Mouse (Mus musculus): Measurements from ENCODE around the gene Insm1. TPM values are rescaled to one million over a fixed set of nuclear protein-coding genes. Genes with fewer than 3 reads are reported as not detected.
A peak's percentile ranks its signal among the peaks of the same experiment; 100 is the strongest.

Gene Insm1
- polyA plus RNA-seq, 1 experiment: 0.90 TPM

- Histone ChIP-seq H3K27me3 (ENCODE audit: control insufficient read depth, insufficient read depth, low read length, poor library complexity, severe bottlenecking) (no peaks in the 10 kb centered on the region), H3K9ac (ENCODE audit: low read depth, poor library complexity, severe bottlenecking) (no peak overlapping the region), H3K4me3 (ENCODE audit: low read depth, low read length) (no peak overlapping the region), H3K4me1 (ENCODE audit: control insufficient read depth, insufficient read depth, low read length) (no peaks in the 10 kb centered on the region), H3K27ac (ENCODE audit: insufficient read depth, low read length) (no peak overlapping the region), H3K9me3 (replicated peaks; ENCODE audit: control insufficient read depth, insufficient read depth, low read length, poor library complexity, severe bottlenecking) (no peaks in the 10 kb centered on the region), H3K36me3 (ENCODE audit: control insufficient read depth, insufficient read depth, low read length, poor library complexity, severe bottlenecking) (no peaks in the 10 kb centered on the region)
- no peak for TF ChIP-seq EP300 (IDR thresholded peaks at IDR 0.05; ENCODE audit: insufficient read depth, low read depth, low read length)
- no peak for TF ChIP-seq POLR2A (IDR thresholded peaks at IDR 0.05; ENCODE audit: insufficient read depth, low read length)
- TF ChIP-seq CTCF (IDR thresholded peaks at IDR 0.05; ENCODE audit: low read depth, low read length): no peak
Measured at GRCm38 (mm10) chr2:146196126-146196525, 25.6 kb upstream of the Insm1 start.

- Histone ChIP-seq H3K4me1 (ENCODE audit: control insufficient read depth, insufficient read depth, low read length) (no peaks in the 10 kb centered on the region), H3K27ac (ENCODE audit: insufficient read depth, low read length) (no peak overlapping the region), H3K9me3 (replicated peaks; ENCODE audit: control insufficient read depth, insufficient read depth, low read length, poor library complexity, severe bottlenecking) (no peaks in the 10 kb centered on the region), H3K36me3 (ENCODE audit: control insufficient read depth, insufficient read depth, low read length, poor library complexity, severe bottlenecking) (no peaks in the 10 kb centered on the region), H3K27me3 (ENCODE audit: control insufficient read depth, insufficient read depth, low read length, poor library complexity, severe bottlenecking) (no peaks in the 10 kb centered on the region), H3K4me3 (ENCODE audit: low read depth, low read length) (no peak overlapping the region), H3K9ac (ENCODE audit: low read depth, poor library complexity, severe bottlenecking) (no peak overlapping the region)
- no peak for TF ChIP-seq POLR2A (IDR thresholded peaks at IDR 0.05; ENCODE audit: insufficient read depth, low read length)
- no peak for TF ChIP-seq EP300 (IDR thresholded peaks at IDR 0.05; ENCODE audit: insufficient read depth, low read depth, low read length)
- TF ChIP-seq CTCF (IDR thresholded peaks at IDR 0.05; ENCODE audit: low read depth, low read length): no peak
Measured at GRCm38 (mm10) chr2:146197947-146198346, 23.8 kb upstream of the Insm1 start.

- no peak for TF ChIP-seq CTCF (IDR thresholded peaks at IDR 0.05; ENCODE audit: low read depth, low read length)
- no peak for TF ChIP-seq POLR2A (IDR thresholded peaks at IDR 0.05; ENCODE audit: insufficient read depth, low read length)
- no peak for TF ChIP-seq EP300 (IDR thresholded peaks at IDR 0.05; ENCODE audit: insufficient read depth, low read depth, low read length)
- no peaks in the 10 kb centered on the region for H3K36me3 ChIP-seq (ENCODE audit: control insufficient read depth, insufficient read depth, low read length, poor library complexity, severe bottlenecking)
- H3K9ac ChIP-seq (ENCODE audit: low read depth, poor library complexity, severe bottlenecking): no peak overlapping the region
- no peak overlapping the region for H3K4me3 ChIP-seq (ENCODE audit: low read depth, low read length)
- H3K9me3 ChIP-seq (replicated peaks; ENCODE audit: control insufficient read depth, insufficient read depth, low read length, poor library complexity, severe bottlenecking): no peaks in the 10 kb centered on the region
- no peak overlapping the region for H3K27ac ChIP-seq (ENCODE audit: insufficient read depth, low read length)
- H3K27me3 ChIP-seq (ENCODE audit: control insufficient read depth, insufficient read depth, low read length, poor library complexity, severe bottlenecking): no peaks in the 10 kb centered on the region
- H3K4me1 ChIP-seq (ENCODE audit: control insufficient read depth, insufficient read depth, low read length): no peaks in the 10 kb centered on the region
Measured at GRCm38 (mm10) chr2:146210968-146211367, 10.8 kb upstream of the Insm1 start.

- H3K36me3 ChIP-seq (ENCODE audit: control insufficient read depth, insufficient read depth, low read length, poor library complexity, severe bottlenecking): no peaks in the 10 kb centered on the region
- TF ChIP-seq POLR2A (IDR thresholded peaks at IDR 0.05; ENCODE audit: insufficient read depth, low read length) (no peak), CTCF (IDR thresholded peaks at IDR 0.05; ENCODE audit: low read depth, low read length) (peak; percentile 68)
- H3K27me3 ChIP-seq (ENCODE audit: control insufficient read depth, insufficient read depth, low read length, poor library complexity, severe bottlenecking): peaks cover 5% of the 10 kb centered on the region
- no peaks in the 10 kb centered on the region for H3K4me1 ChIP-seq (ENCODE audit: control insufficient read depth, insufficient read depth, low read length)
- H3K9me3 ChIP-seq (replicated peaks; ENCODE audit: control insufficient read depth, insufficient read depth, low read length, poor library complexity, severe bottlenecking): no peaks in the 10 kb centered on the region
- H3K27ac ChIP-seq (ENCODE audit: insufficient read depth, low read length): no peak overlapping the region
- no peak overlapping the region for H3K4me3 ChIP-seq (ENCODE audit: low read depth, low read length)
- H3K9ac ChIP-seq (ENCODE audit: low read depth, poor library complexity, severe bottlenecking): no peak overlapping the region
Measured at GRCm38 (mm10) chr2:146214715-146215114, 7.0 kb upstream of the Insm1 start.

- H3K4me1 ChIP-seq (ENCODE audit: control insufficient read depth, insufficient read depth, low read length): no peaks in the 10 kb centered on the region
- H3K4me3 ChIP-seq (ENCODE audit: low read depth, low read length): no peak overlapping the region
- H3K36me3 ChIP-seq (ENCODE audit: control insufficient read depth, insufficient read depth, low read length, poor library complexity, severe bottlenecking): no peaks in the 10 kb centered on the region
- peaks cover 6% of the 10 kb centered on the region for H3K27me3 ChIP-seq (ENCODE audit: control insufficient read depth, insufficient read depth, low read length, poor library complexity, severe bottlenecking)
- no peak overlapping the region for H3K27ac ChIP-seq (ENCODE audit: insufficient read depth, low read length)
- TF ChIP-seq POLR2A (IDR thresholded peaks at IDR 0.05; ENCODE audit: insufficient read depth, low read length): no peak
- TF ChIP-seq CTCF (IDR thresholded peaks at IDR 0.05; ENCODE audit: low read depth, low read length): no peak
- TF ChIP-seq EP300 (IDR thresholded peaks at IDR 0.05; ENCODE audit: insufficient read depth, low read depth, low read length): no peak
- H3K9me3 ChIP-seq (replicated peaks; ENCODE audit: control insufficient read depth, insufficient read depth, low read length, poor library complexity, severe bottlenecking): no peaks in the 10 kb centered on the region
- H3K9ac ChIP-seq (ENCODE audit: low read depth, poor library complexity, severe bottlenecking): no peak overlapping the region
Measured at GRCm38 (mm10) chr2:146216111-146217064, 5.3 kb upstream of the Insm1 start.

Data from ES-Bruce4 (cell line).